Mouse (Mus musculus) G1E (cell line): ENCODE results near the gene Ttc28.

Source experiments
- CTCF ChIP-seq: IDR thresholded peaks from 2 replicates; pipeline ENCODE4 v1.5.1; 2012; ENCODE audit warnings: low read depth, low read length, inconsistent platforms, mixed read lengths
- GATA1 ChIP-seq: IDR thresholded peaks from 2 replicates; pipeline ENCODE4 v1.6.1; 2012; ENCODE audit warnings: borderline replicate concordance, low read length, inconsistent platforms, mixed read lengths
- TAL1 ChIP-seq: conservative IDR thresholded peaks from 2 replicates; pipeline ENCODE4 v1.6.1; 2012; ENCODE audit warnings: low read depth, low read length, inconsistent platforms, mixed read lengths

DNA sequence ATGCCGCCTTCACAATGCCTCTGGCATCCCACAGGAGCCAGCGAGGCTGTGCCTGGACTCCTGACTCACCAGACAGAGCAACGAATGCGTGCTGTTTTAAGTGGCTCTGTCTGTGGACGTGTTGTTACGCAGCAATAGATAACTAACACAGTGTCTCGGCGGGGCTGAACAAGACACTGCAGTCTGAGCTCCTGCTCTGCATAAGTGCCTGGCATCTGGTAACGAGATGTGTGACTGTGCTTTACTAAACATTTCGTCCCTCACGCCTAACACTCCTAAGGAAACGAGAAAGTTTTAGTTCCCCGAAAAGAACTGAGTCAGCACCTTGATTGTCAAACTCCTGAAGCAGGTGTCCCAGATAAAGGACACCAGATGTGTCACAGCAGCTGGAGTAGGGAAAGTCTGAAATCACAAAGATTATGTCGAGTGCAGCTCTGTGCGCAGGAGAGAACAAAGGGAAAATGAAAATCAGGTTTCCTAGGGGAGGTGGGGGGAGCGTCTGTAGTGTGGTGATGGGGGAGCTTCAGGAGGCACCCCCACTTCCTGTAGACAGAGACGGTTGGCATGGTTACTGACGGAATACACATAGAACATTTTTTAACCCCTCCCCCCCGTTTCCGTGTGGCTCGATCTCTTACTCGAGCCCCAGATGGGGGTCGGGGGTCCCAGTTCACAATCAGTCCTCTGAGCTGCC lies 280.2 kb downstream of the Ttc28 start:
- TF ChIP-seq CTCF: no peak
- TF ChIP-seq GATA1: no peak
- TF ChIP-seq TAL1: no peak
